9 mouse cellular contexts compared by ENCODE assay signal in genomic region chr7:29391761-29392512, GRCm38 (mm10).
A peak's percentile ranks its signal among the peaks of the same experiment; 100 is the strongest.
DNase-seq lines count a peak whose midpoint lies in the region; ATAC-seq lines count a peak whose summit lies in the region.
"Had no signal": no experiment of that assay in that cellular context is flagged by ENCODE, and none has a peak within 500 bp of the region (broad histone marks: within the 10 kb centered on the region; RNA-seq: fewer than 3 reads in every experiment).

No protein-coding gene starts in this region.

- no peak for DNase-seq in embryonic facial prominence, embryonic 10.5 days (ENCODE audit: low spot score)
- DNase-seq in right cerebral cortex, postnatal 10 days (ENCODE audit: low spot score in 2 of 2), result peak; percentile 45 to 48
- DNase-seq in right cerebral cortex, adult 18-20 months, result no peak
- no peak for DNase-seq in MN1 (ENCODE audit: low spot score)
- no peak for DNase-seq in embryo, embryonic 9.5 days (ENCODE audit: extremely low spot score)

- peaks cover 5% of the 10 kb centered on the region; the same call in 1 of the 2 replicates for H3K4me1 ChIP-seq in embryonic facial prominence, embryonic 13.5 days
- H3K4me1 ChIP-seq in embryonic facial prominence, embryonic 10.5 days, result peaks cover 4% of the 10 kb centered on the region; the same call in 1 of the 2 replicates
- H3K4me1 ChIP-seq in limb, embryonic 15.5 days, result peaks cover 12% of the 10 kb centered on the region
- H3K4me1 ChIP-seq in stomach, embryonic 15.5 days, result peaks cover 32% of the 10 kb centered on the region

- no peak overlapping the region for H3K4me3 ChIP-seq in embryonic facial prominence, embryonic 13.5 days
- no peak overlapping the region for H3K4me3 ChIP-seq in embryonic facial prominence, embryonic 10.5 days
- no peak overlapping the region for H3K4me3 ChIP-seq in limb, embryonic 15.5 days
- no peak overlapping the region for H3K4me3 ChIP-seq in stomach, embryonic 15.5 days (replicated peaks)
- H3K4me3 ChIP-seq: liver, embryonic 12.5 days had no signal

- H3K9ac ChIP-seq in embryonic facial prominence, embryonic 13.5 days, result 0 out of 2 replicates have a peak overlapping the region, but pooled peaks have one; percentile 46
- H3K9ac ChIP-seq in limb, embryonic 15.5 days, result no peak overlapping the region
- H3K9ac ChIP-seq in stomach, embryonic 15.5 days, result no peak overlapping the region
- H3K9ac ChIP-seq: liver, embryonic 12.5 days had no signal

- H3K4me2 ChIP-seq in embryonic facial prominence, embryonic 13.5 days, result no peak overlapping the region
- no peak overlapping the region for H3K4me2 ChIP-seq in limb, embryonic 15.5 days
- no peak overlapping the region for H3K4me2 ChIP-seq in stomach, embryonic 15.5 days

- H3K9me3 ChIP-seq in embryonic facial prominence, embryonic 13.5 days, result no peaks in the 10 kb centered on the region
- no peaks in the 10 kb centered on the region for H3K9me3 ChIP-seq in embryonic facial prominence, embryonic 10.5 days
- H3K9me3 ChIP-seq in limb, embryonic 15.5 days, result no peaks in the 10 kb centered on the region
- no peaks in the 10 kb centered on the region for H3K9me3 ChIP-seq in stomach, embryonic 15.5 days
- H3K9me3 ChIP-seq: liver, embryonic 12.5 days had no signal

- peaks cover 66% of the 10 kb centered on the region for H3K36me3 ChIP-seq in embryonic facial prominence, embryonic 13.5 days
- H3K36me3 ChIP-seq in embryonic facial prominence, embryonic 10.5 days (replicated peaks), result peaks cover 51% of the 10 kb centered on the region
- peaks cover 48% of the 10 kb centered on the region for H3K36me3 ChIP-seq in limb, embryonic 15.5 days
- H3K36me3 ChIP-seq in stomach, embryonic 15.5 days, result peaks cover 23% of the 10 kb centered on the region; the same call in 1 of the 2 replicates

- H3K27me3 ChIP-seq in embryonic facial prominence, embryonic 13.5 days, result no peaks in the 10 kb centered on the region
- H3K27me3 ChIP-seq in embryonic facial prominence, embryonic 10.5 days (replicated peaks; ENCODE audit: low read depth, poor library complexity, severe bottlenecking), result no peaks in the 10 kb centered on the region
- no peaks in the 10 kb centered on the region for H3K27me3 ChIP-seq in limb, embryonic 15.5 days
- H3K27me3 ChIP-seq in stomach, embryonic 15.5 days (replicated peaks), result no peaks in the 10 kb centered on the region
- H3K27me3 ChIP-seq: liver, embryonic 12.5 days had no signal

- no peak for ATAC-seq in embryonic facial prominence, embryonic 13.5 days (ENCODE audit: insufficient number of reproducible peaks, insufficient read depth, low FRiP score, low TSS enrichment, low read depth)
- no peak for ATAC-seq in limb, embryonic 15.5 days (ENCODE audit: insufficient number of reproducible peaks, low FRiP score, low TSS enrichment, low read depth)
- ATAC-seq in stomach, embryonic 15.5 days (ENCODE audit: insufficient read depth, low FRiP score, low read depth), result no peak

- WGBS in embryonic facial prominence, embryonic 13.5 days, result 78% methylated on average over 25 of the region's 25 CpGs
- WGBS in embryonic facial prominence, embryonic 10.5 days, result 85% methylated on average over 25 of the region's 25 CpGs
- WGBS in limb, embryonic 15.5 days, result 75% methylated on average over 25 of the region's 25 CpGs
- WGBS in stomach, embryonic 15.5 days, result 64% methylated on average over 25 of the region's 25 CpGs

- no peak overlapping the region for H3K27ac ChIP-seq in embryonic facial prominence, embryonic 13.5 days
- no peak overlapping the region for H3K27ac ChIP-seq in embryonic facial prominence, embryonic 10.5 days (replicated peaks)
- peak overlapping the region; percentile 11; the same call in 1 of the 2 replicates for H3K27ac ChIP-seq in limb, embryonic 15.5 days
- H3K27ac ChIP-seq in stomach, embryonic 15.5 days, result peak overlapping the region; percentile 68
- H3K27ac ChIP-seq: liver, embryonic 12.5 days had no signal

Comparison
In these comparisons a context has a peak if more than half of its experiments do, and no peak if none do; other contexts are left out.
1. DNase-seq: peak in right cerebral cortex, postnatal 10 days (2 of 2); none in embryonic facial prominence, embryonic 10.5 days (single experiment), right cerebral cortex, adult 18-20 months (single experiment), MN1 (single experiment) and embryo, embryonic 9.5 days (single experiment).
2. H3K27ac ChIP-seq: peak in limb, embryonic 15.5 days (single experiment) and stomach, embryonic 15.5 days (single experiment); none in embryonic facial prominence, embryonic 13.5 days (single experiment) and embryonic facial prominence, embryonic 10.5 days (single experiment).